Mouse (Mus musculus): ENCODE measurements around the gene Pdxk. TPM values are rescaled to one million over a fixed set of nuclear protein-coding genes. Genes with fewer than 3 reads are reported as not detected.
A peak's percentile ranks its signal among the peaks of the same experiment; 100 is the strongest.
"Not testable (repeated sequence)": the region's sequence is repeated elsewhere in the genome, so short reads cannot be mapped to it uniquely, and the experiment has no call there.

Pdxk gene
- 24.8 TPM for polyA plus RNA-seq (2021)

DNA sequence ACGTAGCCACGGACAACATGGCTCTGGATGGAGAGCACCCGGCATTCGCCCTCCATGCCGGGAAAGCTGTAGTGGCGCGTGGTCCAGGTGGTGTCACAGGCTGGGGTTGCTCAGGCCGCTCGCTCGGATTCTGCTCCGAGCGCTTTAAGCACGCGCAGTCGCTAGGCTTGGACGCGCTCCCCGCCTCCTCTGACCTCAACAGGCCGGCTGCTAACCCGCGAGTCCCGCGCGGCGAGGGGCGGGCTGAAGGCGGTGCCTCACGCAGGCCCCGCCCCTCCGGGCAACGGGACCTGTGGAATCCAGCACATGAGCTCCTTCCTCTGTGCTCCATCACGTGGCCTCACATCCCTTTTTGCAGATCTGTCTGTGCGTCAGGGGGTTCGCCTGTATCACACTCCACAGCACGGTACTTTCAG is at the start of gene Pdxk:
Gene Pdxk (minus strand): TSS at position 184 of the 416 bp plus-strand sequence.
- no peak for TF ChIP-seq CTCF (IDR thresholded peaks at IDR 0.05)
- ATAC-seq: peak; percentile 94
- DNase-seq (ENCODE audit: low read depth, low spot score): peak; percentile 34
- no peaks in the 10 kb centered on the region for H3K27me3 ChIP-seq
- POLR2A ChIA-PET: no interaction called here
- in situ Hi-C loops (cut with MboI; ENCODE audit: low pct_unique_long_range_greater_than_20kb): no loop called here
- CTCF ChIA-PET: interaction anchor here (0.8 to 1.2 kb wide), 3 partner anchors 12 to 109 kb away, joined by 3 read pairs; partner anchors contain the start of gene Ilvbl

DNA sequence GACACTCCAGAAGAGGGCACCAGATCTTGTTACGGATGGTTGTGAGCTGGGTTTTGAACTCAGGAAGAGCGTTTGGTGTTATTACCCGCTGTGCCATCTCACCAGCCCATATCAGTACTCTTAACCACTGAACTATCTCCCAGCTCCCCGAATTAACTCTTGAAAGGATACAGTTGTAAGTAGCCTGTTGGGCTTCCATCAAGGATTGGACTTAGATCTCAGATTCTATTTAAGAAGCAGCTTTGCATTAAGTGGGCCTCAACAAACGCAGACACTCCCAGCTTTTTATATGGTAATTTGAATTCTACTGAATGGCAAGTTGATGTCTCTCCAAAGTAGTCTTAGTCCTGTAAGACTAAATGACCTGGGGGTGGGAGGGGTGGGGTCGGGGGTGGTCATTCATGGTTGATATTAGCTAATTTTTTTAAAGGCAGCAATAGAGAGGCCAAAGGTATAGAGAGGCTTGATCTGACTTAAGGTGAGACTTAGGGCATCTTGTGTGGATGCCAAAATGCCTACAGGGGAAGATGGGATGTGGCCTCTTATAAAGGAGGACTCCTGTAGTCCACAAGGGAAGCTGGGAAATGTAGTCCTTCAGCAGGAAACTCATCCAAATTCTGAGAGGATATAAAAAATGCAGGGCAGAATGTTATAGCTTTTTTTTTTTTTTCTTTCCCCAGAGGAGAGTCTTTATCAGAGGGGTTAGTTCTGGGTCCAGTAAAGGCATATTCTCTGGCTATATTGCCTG is 38.4 kb upstream of the Pdxk start:
- in situ Hi-C loops (cut with MboI; ENCODE audit: low pct_unique_long_range_greater_than_20kb): no loop called here
- H3K27me3 ChIP-seq: peaks cover 10% of the 10 kb centered on the region
- no peak for ATAC-seq
- TF ChIP-seq CTCF (IDR thresholded peaks at IDR 0.05): no peak
- POLR2A ChIA-PET: interaction anchor here (0.6 kb wide), 1 partner anchor 46 kb away, joined by 3 read pairs; no protein-coding TSS in a partner anchor
- DNase-seq (ENCODE audit: low read depth, low spot score): no peak
- CTCF ChIA-PET: no interaction called here

DNA sequence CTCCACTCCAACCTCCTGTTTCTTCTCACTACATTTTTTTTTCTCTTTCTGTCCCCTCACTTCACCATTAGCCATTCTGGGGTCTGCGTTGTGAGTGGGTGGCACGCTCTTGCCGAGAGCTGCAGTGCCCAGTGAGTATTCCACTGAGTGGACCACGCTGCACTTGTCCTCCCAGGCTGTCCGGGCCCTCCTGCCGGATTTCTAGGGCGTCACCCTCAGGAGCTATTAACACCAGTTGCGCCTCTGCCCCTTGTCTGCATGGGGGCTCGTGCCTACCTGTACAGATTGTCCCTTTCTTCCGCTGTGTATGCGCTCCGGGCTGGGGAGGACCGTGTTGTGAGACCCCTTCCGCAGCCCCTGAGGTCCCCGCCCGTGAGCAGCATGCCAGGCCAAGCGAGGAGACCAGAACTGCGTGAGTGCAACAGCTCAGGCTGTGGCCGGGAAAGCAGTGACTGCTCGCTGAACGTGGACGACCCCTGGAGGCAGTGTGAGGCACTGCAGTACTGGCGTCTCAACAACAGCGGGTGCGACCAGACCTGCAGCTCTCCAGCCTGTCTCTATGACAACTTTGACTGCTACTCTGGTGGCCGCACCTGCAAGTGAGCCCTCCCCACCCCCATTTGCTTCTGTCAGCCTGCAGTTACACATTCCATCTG is 22.8 kb upstream of the Pdxk start:
- CTCF ChIA-PET: interaction anchor here (0.7 to 1.8 kb wide), 7 partner anchors 13 to 110 kb away, joined by 3 to 8 read pairs (median 3); partner anchors contain the start of gene Pdxk
- peak; percentile 83 for TF ChIP-seq CTCF (IDR thresholded peaks at IDR 0.05)
- POLR2A ChIA-PET: no interaction called here
- ATAC-seq (peak; percentile 78), DNase-seq (ENCODE audit: low read depth, low spot score) (no peak)
- in situ Hi-C loops (cut with MboI; ENCODE audit: low pct_unique_long_range_greater_than_20kb): no loop called here
- no peaks in the 10 kb centered on the region for H3K27me3 ChIP-seq

DNA sequence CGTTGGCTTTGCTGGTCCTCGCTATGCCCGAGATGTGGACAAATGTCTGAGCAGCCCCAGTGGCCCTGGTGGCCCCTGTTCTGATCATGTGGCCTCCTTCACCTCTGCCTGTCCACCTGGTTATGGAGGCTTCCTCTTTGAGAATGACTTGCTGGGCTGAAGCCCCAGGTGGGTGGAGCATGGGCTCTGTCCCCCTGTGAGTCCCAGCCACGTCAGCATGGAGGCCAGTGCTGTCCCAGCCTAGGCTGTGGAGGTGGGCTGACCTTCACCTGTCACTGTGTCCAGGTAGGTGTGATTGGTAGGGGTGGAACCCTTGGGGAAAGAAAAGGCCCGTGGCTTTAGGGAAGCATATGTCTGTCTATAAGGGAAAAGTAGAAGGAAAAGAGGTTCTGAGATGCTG is 22.1 kb upstream of the Pdxk start:
- H3K27me3 ChIP-seq: no peaks in the 10 kb centered on the region
- in situ Hi-C loops (cut with MboI; ENCODE audit: low pct_unique_long_range_greater_than_20kb): no loop called here
- ChIA-PET POLR2A (no interaction called here), CTCF (interaction anchor here (0.7 to 1.8 kb wide), 5 partner anchors 46 to 111 kb away, joined by 3 to 8 read pairs (median 3); no protein-coding TSS in a partner anchor)
- no peak for DNase-seq (ENCODE audit: low read depth, low spot score)
- TF ChIP-seq CTCF (IDR thresholded peaks at IDR 0.05): no peak
- no peak for ATAC-seq

DNA sequence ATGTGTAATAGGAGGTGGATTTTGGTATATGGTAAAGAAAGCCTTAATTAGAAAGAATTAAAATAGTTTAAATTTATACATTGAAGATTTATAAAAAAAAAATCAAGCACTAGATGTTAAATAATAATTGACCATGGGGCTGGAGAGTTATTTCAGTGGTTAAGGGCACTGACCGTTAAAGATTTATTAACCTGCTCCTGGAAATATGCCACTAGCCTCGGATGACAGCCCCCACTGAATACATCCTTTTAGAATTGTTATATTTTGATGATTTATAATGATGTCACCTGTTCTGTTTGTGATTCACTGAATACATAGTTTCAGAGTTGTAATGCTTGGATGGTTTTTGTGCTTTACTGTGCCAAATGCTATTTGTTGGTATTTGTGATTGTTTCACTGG is 20.6 kb upstream of the Pdxk start:
- DNase-seq (ENCODE audit: low read depth, low spot score); POLR2A ChIA-PET; ATAC-seq; H3K27me3 ChIP-seq; in situ Hi-C loops (cut with MboI; ENCODE audit: low pct_unique_long_range_greater_than_20kb); CTCF ChIA-PET: not testable (repeated sequence)

DNA sequence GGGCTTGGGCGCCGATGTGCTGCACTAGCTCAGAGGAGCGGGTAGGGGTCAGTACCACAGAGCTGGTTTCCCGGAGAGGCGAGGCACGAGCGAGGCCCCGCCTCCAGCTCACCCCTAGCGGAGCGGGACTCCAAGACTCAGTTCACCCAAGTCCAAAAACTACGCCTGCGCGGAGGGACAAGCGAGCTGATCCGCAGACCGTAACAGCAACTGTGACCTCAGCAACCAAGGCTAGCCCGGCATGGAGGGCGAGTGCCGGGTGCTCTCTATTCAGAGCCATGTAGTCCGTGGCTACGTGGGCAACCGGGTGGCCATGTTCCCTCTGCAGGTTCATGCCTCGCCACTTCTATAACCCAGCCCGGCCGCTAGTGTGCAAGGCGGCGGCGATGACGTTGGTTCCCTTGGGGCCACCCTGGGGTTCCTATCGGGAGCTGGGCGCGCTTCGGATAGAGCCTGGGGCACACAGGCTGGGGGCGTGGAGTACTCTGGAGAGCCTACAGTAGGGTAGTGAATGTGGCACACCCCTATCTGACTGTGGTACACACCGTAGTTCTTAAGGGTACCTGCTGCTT is 17.2 kb upstream of the Pdxk start:
- ChIA-PET POLR2A (no interaction called here), CTCF (no interaction called here)
- no peaks in the 10 kb centered on the region for H3K27me3 ChIP-seq
- in situ Hi-C loops (cut with MboI; ENCODE audit: low pct_unique_long_range_greater_than_20kb): no loop called here
- TF ChIP-seq CTCF (IDR thresholded peaks at IDR 0.05): no peak
- ATAC-seq: no peak
- DNase-seq (ENCODE audit: low read depth, low spot score): no peak

DNA sequence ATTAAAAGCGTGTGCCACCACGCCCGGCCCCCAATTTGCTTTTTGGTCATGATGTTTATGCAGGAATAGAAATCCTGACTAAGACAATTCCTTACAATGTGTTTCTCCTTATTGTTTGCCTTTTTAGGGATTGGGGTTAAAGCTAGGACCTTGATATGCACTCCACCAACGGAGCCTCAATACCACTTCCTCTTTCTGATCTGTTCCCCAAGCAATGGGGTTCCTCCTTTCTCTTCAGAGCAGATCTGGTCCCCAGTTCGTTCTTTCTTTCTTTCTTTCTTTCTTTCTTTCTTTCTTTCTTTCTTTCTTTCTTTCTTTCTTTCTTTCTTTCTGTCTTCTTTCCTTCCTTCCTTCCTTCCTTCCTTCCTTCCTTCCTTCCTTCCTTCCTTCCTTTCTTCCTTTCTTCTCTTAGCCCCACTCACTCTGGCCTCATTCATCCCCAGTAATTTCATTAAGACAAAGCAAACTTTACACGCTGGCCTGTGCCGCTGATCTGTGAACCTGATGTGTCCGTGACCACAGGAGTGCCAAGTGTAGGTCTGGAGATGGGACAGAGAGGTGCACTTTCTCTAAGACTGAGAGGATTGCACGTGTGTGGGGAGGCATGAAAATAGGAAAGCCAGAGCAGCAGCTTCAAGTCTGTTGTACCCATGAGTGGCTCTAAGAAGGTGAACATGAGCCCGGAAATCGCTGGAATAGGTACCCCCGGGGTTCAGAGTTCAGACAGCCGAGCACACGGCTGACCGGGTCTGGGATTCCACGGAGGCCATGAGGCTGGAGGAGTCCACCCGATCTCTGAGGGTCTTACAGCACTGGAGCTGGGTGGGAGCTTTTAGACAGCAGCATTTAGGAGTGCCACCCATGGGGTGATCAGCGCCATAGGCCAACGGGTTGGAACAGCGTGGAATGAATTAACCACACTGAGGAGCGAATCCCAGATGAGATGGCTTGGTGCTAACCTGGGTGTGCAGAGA is 16.5 kb upstream of the Pdxk start:
- in situ Hi-C loops (cut with MboI; ENCODE audit: low pct_unique_long_range_greater_than_20kb): no loop called here
- ATAC-seq: no peak
- H3K27me3 ChIP-seq: no peaks in the 10 kb centered on the region
- POLR2A ChIA-PET: no interaction called here
- no peak for DNase-seq (ENCODE audit: low read depth, low spot score)
- no peak for TF ChIP-seq CTCF (IDR thresholded peaks at IDR 0.05)
- CTCF ChIA-PET: no interaction called here

DNA sequence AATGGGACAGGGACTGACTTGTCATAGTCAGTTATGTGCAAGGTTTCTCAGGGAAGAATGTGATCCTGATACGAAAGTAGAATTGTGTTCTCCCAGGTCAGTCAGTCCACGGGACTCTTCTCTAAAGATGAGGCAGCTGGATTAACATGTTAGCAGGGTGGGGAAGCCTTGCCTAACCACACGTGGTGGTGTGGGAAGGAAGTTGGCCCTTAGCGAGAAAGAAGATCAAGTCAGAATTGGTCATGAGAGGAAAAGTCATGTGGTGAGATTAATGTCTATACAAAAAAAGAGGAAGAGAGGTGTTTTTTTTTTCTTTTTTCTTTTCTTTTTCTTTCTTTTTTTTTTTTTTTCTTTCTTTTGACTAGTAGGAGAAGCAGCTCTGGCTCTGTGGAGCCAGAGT is 12.0 kb upstream of the Pdxk start:
- CTCF ChIA-PET: interaction anchor here (0.8 kb wide), 1 partner anchor 12 kb away, joined by 3 read pairs; the partner anchor contains the start of gene Pdxk
- DNase-seq (ENCODE audit: low read depth, low spot score) (no peak), ATAC-seq (no peak)
- TF ChIP-seq CTCF (IDR thresholded peaks at IDR 0.05): no peak
- H3K27me3 ChIP-seq: no peaks in the 10 kb centered on the region
- POLR2A ChIA-PET: no interaction called here
- in situ Hi-C loops (cut with MboI; ENCODE audit: low pct_unique_long_range_greater_than_20kb): no loop called here

DNA sequence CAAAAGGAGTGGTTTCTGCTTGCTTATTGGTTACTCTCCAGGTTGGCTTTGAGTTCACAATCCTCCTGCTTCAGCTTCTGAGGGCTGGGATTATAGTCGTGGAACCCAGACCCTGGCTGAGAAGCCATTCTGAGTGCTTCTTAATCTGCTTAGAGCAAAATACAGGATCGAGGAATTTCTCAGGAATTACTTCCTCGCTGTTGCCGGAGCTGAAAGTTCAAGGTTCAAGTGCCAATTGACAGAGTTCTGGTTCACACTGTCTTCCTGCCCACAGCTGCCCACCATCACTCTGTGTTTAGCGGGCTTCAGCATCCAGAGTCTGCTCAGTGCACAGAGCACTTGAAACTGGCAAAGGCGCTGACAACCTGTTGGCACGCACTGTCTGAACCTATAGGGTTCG is 10.0 kb upstream of the Pdxk start:
- in situ Hi-C loops (cut with MboI; ENCODE audit: low pct_unique_long_range_greater_than_20kb): no loop called here
- ATAC-seq: no peak

DNA sequence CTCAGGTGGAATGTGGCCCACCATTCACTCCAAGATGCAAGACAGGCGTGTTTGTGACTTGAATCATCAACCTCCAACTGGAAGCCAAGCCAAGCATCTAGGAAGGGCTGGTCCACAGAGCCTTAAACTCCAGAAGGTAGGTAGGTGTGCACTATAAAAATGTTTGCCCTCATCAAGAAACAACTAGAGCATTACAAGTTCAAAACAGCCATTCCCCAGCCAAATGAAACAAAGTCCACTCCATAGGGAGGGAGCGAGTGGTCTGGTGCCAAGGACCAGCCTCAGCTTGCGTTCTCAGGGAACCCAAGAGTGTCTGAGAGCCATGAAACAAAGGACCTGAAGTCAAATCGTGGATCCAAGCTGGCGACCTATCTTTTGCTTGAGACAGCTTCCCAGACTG is 8.7 kb upstream of the Pdxk start:
- CTCF ChIA-PET: interaction anchor here (0.9 kb wide), 1 partner anchor 10 kb away, joined by 3 read pairs; no protein-coding TSS in a partner anchor
- in situ Hi-C loops (cut with MboI; ENCODE audit: low pct_unique_long_range_greater_than_20kb): no loop called here
- TF ChIP-seq CTCF (IDR thresholded peaks at IDR 0.05): no peak
- no peaks in the 10 kb centered on the region for H3K27me3 ChIP-seq
- POLR2A ChIA-PET: no interaction called here
- no peak for ATAC-seq
- no peak for DNase-seq (ENCODE audit: low read depth, low spot score)

More for the DNA sequence above, 10.0 kb upstream of the Pdxk start:
- ChIA-PET CTCF (no interaction called here), POLR2A (interaction anchor here (0.5 to 0.7 kb wide), 2 partner anchors 139 to 617 kb away, joined by 3 to 5 read pairs; no protein-coding TSS in a partner anchor)
- DNase-seq (ENCODE audit: low read depth, low spot score): no peak
- no peaks in the 10 kb centered on the region for H3K27me3 ChIP-seq
- TF ChIP-seq CTCF (IDR thresholded peaks at IDR 0.05): no peak
